Mouse (Mus musculus) liver, adult 2 months (tissue): Measurements from ENCODE around the gene Zfp408.

ENCODE experiments used
- CTCF ChIP-seq: fragments of 200-500 bp; IDR thresholded peaks from 2 replicates; pipeline ENCODE4 v1.5.1; 2011; ENCODE audit warnings: low read depth, low read length, control low read depth
- POLR2A ChIP-seq: fragments of 200-500 bp; IDR thresholded peaks from 2 replicates; pipeline ENCODE4 v1.6.1; 2011; ENCODE audit warnings: low read length, control low read depth; ENCODE audit not compliant: insufficient read depth; ENCODE audit errors: extremely low read depth

GRCm38 (mm10) chr2:91676420-91676819 is 26.8 kb upstream of the Zfp408 start:
- TF ChIP-seq CTCF (no peak), POLR2A (no peak)
